Mouse (Mus musculus) stomach, postnatal 0 days (tissue): ENCODE results near the gene Tex10.

Experiments
- CTCF ChIP-seq: IDR thresholded peaks from 2 replicates; pipeline ENCODE4 v1.5.1; 2016; ENCODE audit warnings: antibody characterized with exemption, low read depth, mild to moderate bottlenecking, moderate library complexity
- EP300 ChIP-seq: optimal IDR thresholded peaks from 2 replicates; pipeline ENCODE3; 2016; ENCODE audit warnings: antibody characterized with exemption

GRCm38 (mm10) chr4:48473651-48474011 is 372 bp upstream of the Tex10 start:
- TF ChIP-seq EP300 (no peak), CTCF (no peak)
